Mouse (Mus musculus) embryonic fibroblast, embryonic 13.5 days (primary cell): ENCODE measurements around the gene Irf3.

Experiments
- CTCF ChIP-seq: IDR thresholded peaks from 2 replicates; pipeline ENCODE4 v1.5.1; 2011; ENCODE audit warnings: mild to moderate bottlenecking, control low read depth, low read length, moderate library complexity, borderline replicate concordance; ENCODE audit not compliant: insufficient read depth
- POLR2A ChIP-seq: IDR thresholded peaks from 2 replicates; pipeline ENCODE4 v1.6.1; 2011; ENCODE audit warnings: low read depth, mild to moderate bottlenecking, control low read depth, low read length, moderate library complexity

DNA sequence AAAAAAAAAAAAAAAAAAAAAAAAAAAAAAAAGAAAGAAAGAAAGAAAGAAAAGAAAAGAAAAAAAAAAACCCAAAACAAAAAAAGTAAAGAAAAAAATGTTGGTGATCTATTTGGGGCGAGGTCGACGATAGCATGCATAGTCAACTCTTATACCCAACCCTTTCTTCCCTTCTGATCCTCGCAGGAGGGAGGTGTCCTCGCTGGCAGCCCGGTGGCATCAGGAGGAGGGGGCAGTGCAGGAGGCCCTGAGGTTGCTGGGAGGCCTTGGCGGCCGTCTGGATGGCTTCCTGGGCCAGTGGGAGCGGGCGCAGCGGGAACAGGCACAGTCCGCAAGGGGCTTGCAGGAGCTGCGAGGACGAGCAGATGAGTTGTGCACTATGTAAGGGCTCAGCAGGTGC lies 43.9 kb upstream of the Irf3 start:
- TF ChIP-seq POLR2A = no peak
- no peak for TF ChIP-seq CTCF
